Mouse (Mus musculus): ENCODE data around the gene Atp13a1. TPM values are rescaled to one million over a fixed set of nuclear protein-coding genes. Genes with fewer than 3 reads are reported as not detected.

The Atp13a1 gene
- polyA plus RNA-seq, 1 experiment, result 83.2 TPM

- DNase-seq (ENCODE audit: low read depth in 1 of 2, low spot score in 2 of 2), result peak in 1 of 2 experiments; percentile 2
- Histone ChIP-seq H3K4me1 (ENCODE audit: control insufficient read depth, insufficient read depth, insufficient read length) (no peaks in the 10 kb centered on the region), H3K36me3 (ENCODE audit: control insufficient read depth, insufficient read depth, low read length) (peaks cover 53% of the 10 kb centered on the region), H3K27ac (ENCODE audit: insufficient read depth, low read length) (no peak overlapping the region), H3K27me3 (ENCODE audit: control insufficient read depth, insufficient read depth, low read length) (no peaks in the 10 kb centered on the region), H3K4me3 (ENCODE audit: extremely low read depth, insufficient read depth, insufficient read length) (no peak overlapping the region)
- 94% methylated on average over 9 of the region's 9 CpGs for WGBS
- TF ChIP-seq POLR2A (IDR thresholded peaks at IDR 0.05; ENCODE audit: low read depth, low read length) (no peak), CTCF (IDR thresholded peaks at IDR 0.05; ENCODE audit: extremely low read depth, insufficient read depth, insufficient read length, insufficient replicate concordance) (no peak)
Observed at GRCm38 (mm10) chr8:69805491-69805890, 14.5 kb downstream of the Atp13a1 start.

DNA sequence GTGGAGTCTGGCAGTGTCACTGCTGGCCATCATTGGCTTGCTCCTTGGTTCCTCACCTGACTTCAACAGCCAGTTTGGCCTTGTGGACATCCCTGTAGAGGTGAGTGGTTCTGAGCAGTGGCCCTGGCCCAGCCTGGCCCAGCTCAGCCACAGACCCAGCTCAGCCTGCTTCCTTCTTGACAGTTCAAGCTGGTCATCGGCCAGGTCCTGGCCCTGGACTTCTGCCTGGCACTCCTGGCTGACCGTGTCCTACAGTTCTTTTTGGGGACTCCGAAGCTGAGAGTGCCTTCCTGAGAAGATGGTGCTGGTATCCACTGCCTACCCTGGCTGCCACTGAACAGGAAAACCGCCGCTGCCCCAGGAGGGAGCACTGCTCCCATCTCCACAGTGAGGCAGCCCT is 16.3 kb downstream of the Atp13a1 start:
- 91% methylated on average over 5 of the region's 5 CpGs for WGBS
- H3K4me1 ChIP-seq (ENCODE audit: control insufficient read depth, insufficient read depth, insufficient read length), result no peaks in the 10 kb centered on the region
- TF ChIP-seq CTCF (IDR thresholded peaks at IDR 0.05; ENCODE audit: extremely low read depth, insufficient read depth, insufficient read length, insufficient replicate concordance) (no peak), POLR2A (IDR thresholded peaks at IDR 0.05; ENCODE audit: low read depth, low read length) (no peak)
- H3K4me3 ChIP-seq (ENCODE audit: extremely low read depth, insufficient read depth, insufficient read length), result no peak overlapping the region
- H3K27ac ChIP-seq (ENCODE audit: insufficient read depth, low read length), result no peak overlapping the region
- DNase-seq (ENCODE audit: low read depth in 1 of 2, low spot score in 2 of 2), result peak in 1 of 2 experiments; percentile 6
- H3K36me3 ChIP-seq (ENCODE audit: control insufficient read depth, insufficient read depth, low read length), result peaks cover 54% of the 10 kb centered on the region
- no peaks in the 10 kb centered on the region for H3K27me3 ChIP-seq (ENCODE audit: control insufficient read depth, insufficient read depth, low read length)

DNA sequence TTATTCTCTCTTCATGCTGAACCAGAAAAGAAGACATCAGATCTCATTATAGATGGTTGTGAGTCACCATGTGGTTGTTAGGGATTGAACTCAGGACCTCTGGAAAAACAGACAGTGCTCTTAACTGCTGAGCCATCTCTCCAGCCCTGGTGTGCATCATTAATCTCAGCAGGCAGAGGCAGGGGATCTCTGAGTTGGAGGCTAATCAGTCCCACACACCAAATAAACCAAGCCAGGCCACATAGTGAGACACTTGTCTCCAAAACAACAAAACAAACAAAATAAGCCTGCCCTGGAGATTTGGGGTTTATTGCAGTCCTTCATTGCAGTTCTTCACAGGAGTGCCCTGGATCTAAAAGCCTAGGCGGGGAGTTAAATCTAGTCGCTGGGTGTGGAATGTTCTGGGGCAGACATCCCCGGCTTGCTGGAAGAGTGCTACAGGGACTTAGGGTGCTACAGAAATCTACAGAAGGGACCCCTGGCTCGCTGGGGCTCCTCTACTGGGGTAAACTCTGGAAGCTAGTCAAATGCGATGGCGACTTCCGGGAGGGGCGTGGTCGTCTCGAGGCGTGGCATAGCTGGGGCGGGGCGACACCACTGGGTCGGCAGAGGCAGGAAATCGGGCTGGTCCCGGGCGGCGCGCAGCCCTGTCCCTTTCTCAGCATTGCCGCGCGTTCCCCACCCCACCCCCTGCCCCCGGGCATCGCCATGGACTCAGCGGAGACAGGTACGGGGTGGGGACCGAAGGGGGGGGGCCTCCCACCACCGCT is 17.3 kb downstream of the Atp13a1 start, which contains the start of gene Gmip:
Gmip (plus strand) TSS at position 586 of the 770 bp plus-strand sequence.
- Histone ChIP-seq H3K27me3 (ENCODE audit: control insufficient read depth, insufficient read depth, low read length) (no peaks in the 10 kb centered on the region), H3K36me3 (ENCODE audit: control insufficient read depth, insufficient read depth, low read length) (peaks cover 46% of the 10 kb centered on the region), H3K4me1 (ENCODE audit: control insufficient read depth, insufficient read depth, insufficient read length) (no peaks in the 10 kb centered on the region), H3K27ac (ENCODE audit: insufficient read depth, low read length) (peak within 1 kb of the TSS; percentile 76), H3K4me3 (ENCODE audit: extremely low read depth, insufficient read depth, insufficient read length) (peak within 1 kb of the TSS; percentile 62)
- DNase-seq (ENCODE audit: low read depth in 1 of 2, low spot score in 2 of 2), result peak; percentile 67 to 93
- 7% methylated on average over 25 of the region's 28 CpGs for WGBS
- TF ChIP-seq POLR2A (IDR thresholded peaks at IDR 0.05; ENCODE audit: low read depth, low read length) (peak; percentile 87), CTCF (IDR thresholded peaks at IDR 0.05; ENCODE audit: extremely low read depth, insufficient read depth, insufficient read length, insufficient replicate concordance) (no peak)

DNA sequence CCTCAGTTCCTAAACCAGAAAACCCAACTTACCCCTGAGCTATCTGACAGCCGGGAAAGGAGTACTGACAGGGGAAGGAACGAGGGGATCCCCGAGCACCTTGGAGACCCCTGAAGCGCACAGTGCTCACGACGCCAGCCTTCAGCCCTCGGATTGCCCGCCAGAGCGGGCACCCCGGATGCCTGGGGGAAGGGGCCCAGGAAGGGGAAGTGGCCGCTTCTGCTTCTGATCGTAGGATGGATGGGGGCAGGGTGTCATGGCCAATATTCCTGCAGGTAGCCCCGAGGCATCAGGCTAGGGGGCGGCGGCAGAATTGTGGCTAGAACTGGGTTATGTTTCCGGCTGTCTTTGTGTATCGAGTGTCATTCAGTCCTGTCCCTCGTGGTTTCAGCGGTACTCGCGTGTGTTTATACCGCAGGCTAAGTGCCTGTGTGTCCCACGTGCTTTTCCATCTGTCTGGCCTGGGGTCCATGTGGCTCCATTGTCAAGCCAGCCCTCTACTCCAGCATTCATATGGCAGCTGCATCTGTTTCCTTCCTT is 18.0 kb downstream of the Atp13a1 start:
- WGBS, result 1% methylated on average over 23 of the region's 23 CpGs
- peak in 1 of 2 experiments; percentile 68 for DNase-seq (ENCODE audit: low read depth in 1 of 2, low spot score in 2 of 2)
- Histone ChIP-seq H3K4me1 (ENCODE audit: control insufficient read depth, insufficient read depth, insufficient read length) (no peaks in the 10 kb centered on the region), H3K36me3 (ENCODE audit: control insufficient read depth, insufficient read depth, low read length) (peaks cover 46% of the 10 kb centered on the region), H3K4me3 (ENCODE audit: extremely low read depth, insufficient read depth, insufficient read length) (peak overlapping the region; percentile 62), H3K27me3 (ENCODE audit: control insufficient read depth, insufficient read depth, low read length) (no peaks in the 10 kb centered on the region), H3K27ac (ENCODE audit: insufficient read depth, low read length) (peak overlapping the region; percentile 76)
- no peak for TF ChIP-seq CTCF (IDR thresholded peaks at IDR 0.05; ENCODE audit: extremely low read depth, insufficient read depth, insufficient read length, insufficient replicate concordance)
- no peak for TF ChIP-seq POLR2A (IDR thresholded peaks at IDR 0.05; ENCODE audit: low read depth, low read length)

GRCm38 (mm10) chr8:69809820-69810219 is 18.9 kb downstream of the Atp13a1 start:
- Histone ChIP-seq H3K4me3 (ENCODE audit: extremely low read depth, insufficient read depth, insufficient read length) (no peak overlapping the region; the same call in 1 of the 2 replicates), H3K36me3 (ENCODE audit: control insufficient read depth, insufficient read depth, low read length) (peaks cover 52% of the 10 kb centered on the region), H3K27me3 (ENCODE audit: control insufficient read depth, insufficient read depth, low read length) (no peaks in the 10 kb centered on the region), H3K4me1 (ENCODE audit: control insufficient read depth, insufficient read depth, insufficient read length) (no peaks in the 10 kb centered on the region), H3K27ac (ENCODE audit: insufficient read depth, low read length) (no peak overlapping the region)
- no peak for DNase-seq (ENCODE audit: low read depth in 1 of 2, low spot score in 2 of 2)
- WGBS, result 60% methylated on average over 3 of the region's 3 CpGs
- TF ChIP-seq POLR2A (IDR thresholded peaks at IDR 0.05; ENCODE audit: low read depth, low read length), result no peak
- no peak for TF ChIP-seq CTCF (IDR thresholded peaks at IDR 0.05; ENCODE audit: extremely low read depth, insufficient read depth, insufficient read length, insufficient replicate concordance)

- H3K4me3 ChIP-seq (ENCODE audit: extremely low read depth, insufficient read depth, insufficient read length), result no peak overlapping the region
- H3K36me3 ChIP-seq (ENCODE audit: control insufficient read depth, insufficient read depth, low read length), result peaks cover 63% of the 10 kb centered on the region
- no peaks in the 10 kb centered on the region for H3K27me3 ChIP-seq (ENCODE audit: control insufficient read depth, insufficient read depth, low read length)
- 100% methylated on average over 2 of the region's 2 CpGs for WGBS
- TF ChIP-seq POLR2A (IDR thresholded peaks at IDR 0.05; ENCODE audit: low read depth, low read length), result no peak
- no peak for TF ChIP-seq CTCF (IDR thresholded peaks at IDR 0.05; ENCODE audit: extremely low read depth, insufficient read depth, insufficient read length, insufficient replicate concordance)
- no peak for DNase-seq (ENCODE audit: low read depth in 1 of 2, low spot score in 2 of 2)
- no peaks in the 10 kb centered on the region for H3K4me1 ChIP-seq (ENCODE audit: control insufficient read depth, insufficient read depth, insufficient read length)
- H3K27ac ChIP-seq (ENCODE audit: insufficient read depth, low read length), result no peak overlapping the region
Observed at GRCm38 (mm10) chr8:69814881-69815280, 23.9 kb downstream of the Atp13a1 start.

DNA sequence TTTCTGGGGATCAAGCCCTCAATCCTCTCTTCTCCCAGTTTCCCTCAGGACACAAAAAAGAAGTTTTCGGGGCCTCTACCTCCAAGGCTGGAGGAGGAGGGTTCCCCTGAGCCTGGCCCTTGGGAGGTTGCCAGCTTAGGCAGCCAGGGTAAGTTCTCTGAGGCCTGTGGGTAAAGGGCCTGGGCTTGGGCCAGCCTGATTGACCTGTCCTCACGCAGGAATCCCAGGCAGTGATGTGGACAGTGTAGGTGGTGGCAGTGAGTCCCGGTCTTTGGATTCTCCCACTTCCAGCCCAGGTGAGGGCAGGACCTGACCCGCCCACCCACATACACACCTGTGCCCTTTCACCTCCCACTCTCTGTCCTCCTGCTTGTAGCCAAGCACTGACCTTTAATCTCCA is 24.4 kb downstream of the Atp13a1 start:
- WGBS, result 91% methylated on average over 4 of the region's 4 CpGs
- H3K27ac ChIP-seq (ENCODE audit: insufficient read depth, low read length), result no peak overlapping the region
- DNase-seq (ENCODE audit: low read depth in 1 of 2, low spot score in 2 of 2), result no peak

More for the DNA sequence above, 24.4 kb downstream of the Atp13a1 start:
- Histone ChIP-seq H3K4me3 (ENCODE audit: extremely low read depth, insufficient read depth, insufficient read length) (no peak overlapping the region), H3K4me1 (ENCODE audit: control insufficient read depth, insufficient read depth, insufficient read length) (no peaks in the 10 kb centered on the region), H3K36me3 (ENCODE audit: control insufficient read depth, insufficient read depth, low read length) (peaks cover 66% of the 10 kb centered on the region), H3K27me3 (ENCODE audit: control insufficient read depth, insufficient read depth, low read length) (no peaks in the 10 kb centered on the region)
- TF ChIP-seq POLR2A (IDR thresholded peaks at IDR 0.05; ENCODE audit: low read depth, low read length) (no peak), CTCF (IDR thresholded peaks at IDR 0.05; ENCODE audit: extremely low read depth, insufficient read depth, insufficient read length, insufficient replicate concordance) (no peak)
